Mouse (Mus musculus) bone marrow macrophage, adult 2 months (primary cell): ENCODE results near the gene Gm20388.

Experiments
- CTCF ChIP-seq: IDR thresholded peaks from 2 replicates; pipeline ENCODE4 v1.5.1; 2012; ENCODE audit warnings: low read depth, mild to moderate bottlenecking, low read length, moderate library complexity
- POLR2A ChIP-seq: IDR thresholded peaks from 2 replicates; pipeline ENCODE4 v1.6.1; 2012; ENCODE audit warnings: mild to moderate bottlenecking, low read depth, low read length, borderline replicate concordance

DNA sequence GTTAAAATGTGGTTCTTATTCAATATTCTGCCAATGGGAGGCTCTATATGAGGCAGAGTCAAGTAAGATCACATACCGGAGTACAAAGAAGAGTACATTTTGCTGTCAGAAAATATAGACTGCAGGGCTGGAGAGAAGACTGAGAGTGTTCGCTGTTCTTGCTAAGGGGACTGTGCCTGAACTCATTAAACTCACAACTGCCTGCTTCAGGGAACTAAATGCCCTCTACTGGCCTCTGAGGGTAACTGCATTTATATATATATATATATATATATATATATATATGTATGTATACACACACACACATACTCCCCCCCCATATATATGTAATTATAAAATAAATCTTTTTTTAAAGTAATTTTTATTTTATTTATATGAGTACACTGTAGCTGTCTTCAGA, 4056.3 kb downstream of the Gm20388 start:
- no peak for TF ChIP-seq POLR2A
- TF ChIP-seq CTCF, result no peak
